Mouse (Mus musculus): Measurements from ENCODE around the gene Zkscan14. TPM values are rescaled to one million over a fixed set of nuclear protein-coding genes. Genes with fewer than 3 reads are reported as not detected.
"Not testable (repeated sequence)": the region's sequence is repeated elsewhere in the genome, so short reads cannot be mapped to it uniquely, and the experiment has no call there.

The Zkscan14 gene
- polyA plus RNA-seq, 1 experiment from 2014 or later = 9.0 TPM

- ATAC-seq (ENCODE audit: low FRiP score) = no peak
- Histone ChIP-seq H3K27me3 (ENCODE audit: control insufficient read depth, insufficient read depth, low read length) (no peaks in the 10 kb centered on the region), H3K9me3 (ENCODE audit: control insufficient read depth, low read length) (no peaks in the 10 kb centered on the region), H3K4me1 (replicated peaks; ENCODE audit: control insufficient read depth, insufficient read depth, low read length) (no peaks in the 10 kb centered on the region), H3K36me3 (ENCODE audit: control insufficient read depth, insufficient read depth, low read length) (0 out of 2 replicates have a peak, but pooled peaks cover 5% of the 10 kb centered on the region), H3K4me2 (replicated peaks; ENCODE audit: low read depth, low read length) (no peak overlapping the region), H3K4me3 (ENCODE audit: low read depth, low read length) (no peak overlapping the region), H3K27ac (ENCODE audit: low read depth, low read length) (no peak overlapping the region), H3K9ac (ENCODE audit: low read depth, low read length) (no peak overlapping the region)
- DNase-seq (ENCODE audit: low spot score) = no peak
- WGBS = 91% methylated on average over 4 of the region's 4 CpGs
These were observed 9.7 kb upstream of the Zkscan14 start for GRCm38 (mm10) chr5:145211340-145211739.

GRCm38 (mm10) chr5:145208391-145208790 lies 6.7 kb upstream of the Zkscan14 start:
- not testable (repeated sequence) for H3K27ac ChIP-seq (ENCODE audit: low read depth, low read length); H3K4me3 ChIP-seq (ENCODE audit: low read depth, low read length); ATAC-seq (ENCODE audit: low FRiP score); H3K36me3 ChIP-seq (ENCODE audit: control insufficient read depth, insufficient read depth, low read length); H3K4me1 ChIP-seq (replicated peaks; ENCODE audit: control insufficient read depth, insufficient read depth, low read length); H3K9ac ChIP-seq (ENCODE audit: low read depth, low read length); H3K4me2 ChIP-seq (replicated peaks; ENCODE audit: low read depth, low read length); H3K27me3 ChIP-seq (ENCODE audit: control insufficient read depth, insufficient read depth, low read length); DNase-seq (ENCODE audit: low spot score); H3K9me3 ChIP-seq (ENCODE audit: control insufficient read depth, low read length)
- 46% methylated on average over 11 of the region's 11 CpGs for WGBS

- H3K27me3 ChIP-seq (ENCODE audit: control insufficient read depth, insufficient read depth, low read length) = no peaks in the 10 kb centered on the region
- H3K27ac ChIP-seq (ENCODE audit: low read depth, low read length) = no peak overlapping the region
- no peak overlapping the region for H3K4me3 ChIP-seq (ENCODE audit: low read depth, low read length)
- ATAC-seq (ENCODE audit: low FRiP score) (no peak), DNase-seq (ENCODE audit: low spot score) (no peak)
- no peak overlapping the region for H3K9ac ChIP-seq (ENCODE audit: low read depth, low read length)
- H3K36me3 ChIP-seq (ENCODE audit: control insufficient read depth, insufficient read depth, low read length) = 0 out of 2 replicates have a peak, but pooled peaks cover 5% of the 10 kb centered on the region
- H3K4me1 ChIP-seq (replicated peaks; ENCODE audit: control insufficient read depth, insufficient read depth, low read length) = peaks cover 4% of the 10 kb centered on the region
- no peaks in the 10 kb centered on the region for H3K9me3 ChIP-seq (ENCODE audit: control insufficient read depth, low read length)
- WGBS = 86% methylated on average over 5 of the region's 6 CpGs
- no peak overlapping the region for H3K4me2 ChIP-seq (replicated peaks; ENCODE audit: low read depth, low read length)
These were observed 6.3 kb upstream of the Zkscan14 start for GRCm38 (mm10) chr5:145207954-145208353.

GRCm38 (mm10) chr5:145207385-145207784 lies 5.7 kb upstream of the Zkscan14 start:
- DNase-seq (ENCODE audit: low spot score) (no peak), ATAC-seq (ENCODE audit: low FRiP score) (no peak)
- no peak overlapping the region for H3K4me2 ChIP-seq (replicated peaks; ENCODE audit: low read depth, low read length)
- H3K36me3 ChIP-seq (ENCODE audit: control insufficient read depth, insufficient read depth, low read length) = 0 out of 2 replicates have a peak, but pooled peaks cover 5% of the 10 kb centered on the region
- peaks cover 4% of the 10 kb centered on the region for H3K4me1 ChIP-seq (replicated peaks; ENCODE audit: control insufficient read depth, insufficient read depth, low read length)
- no peak overlapping the region for H3K9ac ChIP-seq (ENCODE audit: low read depth, low read length)
- no peak overlapping the region for H3K4me3 ChIP-seq (ENCODE audit: low read depth, low read length)
- no peak overlapping the region for H3K27ac ChIP-seq (ENCODE audit: low read depth, low read length)
- H3K27me3 ChIP-seq (ENCODE audit: control insufficient read depth, insufficient read depth, low read length) = no peaks in the 10 kb centered on the region
- H3K9me3 ChIP-seq (ENCODE audit: control insufficient read depth, low read length) = no peaks in the 10 kb centered on the region
- 95% methylated on average over 6 of the region's 6 CpGs for WGBS

GRCm38 (mm10) chr5:145205041-145205440 lies 3.4 kb upstream of the Zkscan14 start:
- Histone ChIP-seq H3K9me3 (ENCODE audit: control insufficient read depth, low read length) (no peaks in the 10 kb centered on the region), H3K4me3 (ENCODE audit: low read depth, low read length) (peak overlapping the region; percentile 48), H3K27me3 (ENCODE audit: control insufficient read depth, insufficient read depth, low read length) (no peaks in the 10 kb centered on the region), H3K27ac (ENCODE audit: low read depth, low read length) (no peak overlapping the region), H3K9ac (ENCODE audit: low read depth, low read length) (peak overlapping the region; percentile 7; the same call in 1 of the 2 replicates), H3K4me2 (replicated peaks; ENCODE audit: low read depth, low read length) (peak overlapping the region; percentile 38), H3K36me3 (ENCODE audit: control insufficient read depth, insufficient read depth, low read length) (no peaks in the 10 kb centered on the region), H3K4me1 (replicated peaks; ENCODE audit: control insufficient read depth, insufficient read depth, low read length) (peaks cover 4% of the 10 kb centered on the region)
- no peak for DNase-seq (ENCODE audit: low spot score)
- no peak for ATAC-seq (ENCODE audit: low FRiP score)
- WGBS = 26% methylated on average over 9 of the region's 9 CpGs

- Histone ChIP-seq H3K27ac (ENCODE audit: low read depth, low read length) (peak within 1 kb of the TSS; percentile 80), H3K27me3 (ENCODE audit: control insufficient read depth, insufficient read depth, low read length) (no peaks in the 10 kb centered on the region), H3K9ac (ENCODE audit: low read depth, low read length) (peak within 1 kb of the TSS; percentile 44), H3K4me2 (replicated peaks; ENCODE audit: low read depth, low read length) (peak within 1 kb of the TSS; percentile 46), H3K4me3 (ENCODE audit: low read depth, low read length) (peak within 1 kb of the TSS; percentile 48), H3K36me3 (ENCODE audit: control insufficient read depth, insufficient read depth, low read length) (no peaks in the 10 kb centered on the region), H3K9me3 (ENCODE audit: control insufficient read depth, low read length) (no peaks in the 10 kb centered on the region), H3K4me1 (replicated peaks; ENCODE audit: control insufficient read depth, insufficient read depth, low read length) (peaks cover 4% of the 10 kb centered on the region)
- ATAC-seq (ENCODE audit: low FRiP score) (peak; percentile 96), DNase-seq (ENCODE audit: low spot score) (peak; percentile 96)
- under 1% methylated on average over 22 of the region's 22 CpGs for WGBS
These were observed 2.4 kb upstream of the Zkscan14 start, which contains the start of gene Zkscan5 for GRCm38 (mm10) chr5:145203936-145204691. Gene Zkscan5, plus strand, starts transcription at chr5:145204562.

GRCm38 (mm10) chr5:145202446-145202845 lies 778 bp upstream of the Zkscan14 start:
- WGBS = 49% methylated on average over 3 of the region's 3 CpGs
- H3K4me1 ChIP-seq (replicated peaks; ENCODE audit: control insufficient read depth, insufficient read depth, low read length) = peaks cover 4% of the 10 kb centered on the region
- ATAC-seq (ENCODE audit: low FRiP score) = no peak
- no peak overlapping the region for H3K4me2 ChIP-seq (replicated peaks; ENCODE audit: low read depth, low read length)
- no peak overlapping the region for H3K27ac ChIP-seq (ENCODE audit: low read depth, low read length)
- no peak overlapping the region for H3K9ac ChIP-seq (ENCODE audit: low read depth, low read length)
- no peak overlapping the region for H3K4me3 ChIP-seq (ENCODE audit: low read depth, low read length)
- no peaks in the 10 kb centered on the region for H3K27me3 ChIP-seq (ENCODE audit: control insufficient read depth, insufficient read depth, low read length)
- no peaks in the 10 kb centered on the region for H3K36me3 ChIP-seq (ENCODE audit: control insufficient read depth, insufficient read depth, low read length)
- no peaks in the 10 kb centered on the region for H3K9me3 ChIP-seq (ENCODE audit: control insufficient read depth, low read length)
- no peak for DNase-seq (ENCODE audit: low spot score)

GRCm38 (mm10) chr5:145200387-145200786 lies 1.3 kb downstream of the Zkscan14 start:
- ATAC-seq (ENCODE audit: low FRiP score) (no peak), DNase-seq (ENCODE audit: low spot score) (no peak)
- Histone ChIP-seq H3K27me3 (ENCODE audit: control insufficient read depth, insufficient read depth, low read length) (no peaks in the 10 kb centered on the region), H3K4me2 (replicated peaks; ENCODE audit: low read depth, low read length) (no peak overlapping the region), H3K36me3 (ENCODE audit: control insufficient read depth, insufficient read depth, low read length) (0 out of 2 replicates have a peak, but pooled peaks cover 3% of the 10 kb centered on the region), H3K4me3 (ENCODE audit: low read depth, low read length) (no peak overlapping the region; the same call in 1 of the 2 replicates), H3K9me3 (ENCODE audit: control insufficient read depth, low read length) (no peaks in the 10 kb centered on the region), H3K4me1 (replicated peaks; ENCODE audit: control insufficient read depth, insufficient read depth, low read length) (peaks cover 3% of the 10 kb centered on the region), H3K9ac (ENCODE audit: low read depth, low read length) (no peak overlapping the region), H3K27ac (ENCODE audit: low read depth, low read length) (no peak overlapping the region)
- 79% methylated on average over 7 of the region's 7 CpGs for WGBS

- 88% methylated on average over 2 of the region's 2 CpGs for WGBS
- Histone ChIP-seq H3K4me2 (replicated peaks; ENCODE audit: low read depth, low read length) (peak within 1 kb of the TSS; percentile 72), H3K4me1 (replicated peaks; ENCODE audit: control insufficient read depth, insufficient read depth, low read length) (0 out of 2 replicates have a peak, but pooled peaks cover 2% of the 10 kb centered on the region), H3K36me3 (ENCODE audit: control insufficient read depth, insufficient read depth, low read length) (peaks cover 8% of the 10 kb centered on the region; the same call in 1 of the 2 replicates), H3K9ac (ENCODE audit: low read depth, low read length) (peak within 1 kb of the TSS; percentile 92), H3K4me3 (ENCODE audit: low read depth, low read length) (peak within 1 kb of the TSS; percentile 72), H3K27me3 (ENCODE audit: control insufficient read depth, insufficient read depth, low read length) (no peaks in the 10 kb centered on the region), H3K9me3 (ENCODE audit: control insufficient read depth, low read length) (no peaks in the 10 kb centered on the region), H3K27ac (ENCODE audit: low read depth, low read length) (peak within 1 kb of the TSS; percentile 73)
- ATAC-seq (ENCODE audit: low FRiP score) (no peak), DNase-seq (ENCODE audit: low spot score) (no peak)
These were observed 9.7 kb downstream of the Zkscan14 start, which contains the start of gene Atp5j2 for GRCm38 (mm10) chr5:145191962-145192361. Gene Atp5j2, minus strand, starts transcription at chr5:145192062.

All from hindbrain, embryonic 11.5 days (tissue).